Mouse (Mus musculus) CD4-positive, CD25-positive, alpha-beta regulatory T cell, adult 4 months (primary cell): ENCODE data around the gene Gm28778. TPM values are rescaled to one million over a fixed set of nuclear protein-coding genes. Genes with fewer than 3 reads are reported as not detected.

ENCODE experiments used
- polyA plus RNA-seq, 2 experiments: library from polyadenylated mRNA; unstranded; fragments of 100-300 nt; shearing (Covaris generic); gene quantifications; one replicate each; pipeline ENCODE4 v1.2.1; 2017

Gm28778 gene
- polyA plus RNA-seq, 2 experiments from 2014 or later = 6.5 TPM; not detected in 1

Other genes starting within 250 kb of the Gm28778 start
- under 1 TPM in 1 of 2 experiments, not detected in 1; 0.23 TPM for gene Mstn, start 235.5 kb upstream of the Gm28778 start, polyA plus RNA-seq
- gene 1700019A02Rik, start 109.5 kb upstream of the Gm28778 start, polyA plus RNA-seq = not detected
- 10 to 100 TPM; 31.7 to 34.9 TPM for gene Pms1, start 93 bp upstream of the Gm28778 start, polyA plus RNA-seq
- gene Ormdl1, start within 50 bp of the Gm28778 start, polyA plus RNA-seq = 10 to 100 TPM; 64.5 to 73.5 TPM
- gene Osgepl1, start 16.5 kb downstream of the Gm28778 start, polyA plus RNA-seq = 10 to 100 TPM; 18.2 to 18.9 TPM
- gene Asdurf, start 55.5 kb downstream of the Gm28778 start, polyA plus RNA-seq = 10 to 100 TPM in 1 of 2 experiments, 1 to 10 TPM in 1; 8.9 to 11.2 TPM
- gene Gm28551, start 55.6 kb downstream of the Gm28778 start, polyA plus RNA-seq = under 1 TPM; 0.52 to 0.98 TPM
- 10 to 100 TPM; 52.6 to 54.6 TPM for gene Asnsd1, start 55.6 kb downstream of the Gm28778 start, polyA plus RNA-seq